Mouse (Mus musculus): Measurements from ENCODE around the gene P2rx1.

Gene P2rx1

DNA sequence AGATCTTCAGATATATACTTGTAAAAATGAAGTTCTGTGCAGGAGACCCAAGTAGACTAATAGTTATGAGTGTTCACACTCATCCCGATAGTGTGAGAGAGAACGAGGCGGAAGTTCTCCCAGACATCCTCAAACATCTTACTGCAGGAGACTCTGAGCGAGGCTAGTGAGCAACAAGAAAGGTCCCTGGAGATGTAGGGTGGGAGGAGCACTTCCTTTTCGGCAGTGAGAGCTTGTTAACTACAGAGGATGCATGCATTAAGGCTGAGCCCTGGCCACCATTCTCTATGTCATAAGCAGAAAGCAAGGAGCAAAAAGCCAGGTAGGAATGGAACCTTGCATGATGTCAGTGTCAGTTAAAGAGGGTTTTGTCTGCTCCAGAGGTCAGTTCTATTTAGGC, 11.7 kb upstream of the P2rx1 start:
- no peak for DNase-seq (ENCODE audit: inconsistent age in 2 of 2, low spot score in 1 of 2)

DNA sequence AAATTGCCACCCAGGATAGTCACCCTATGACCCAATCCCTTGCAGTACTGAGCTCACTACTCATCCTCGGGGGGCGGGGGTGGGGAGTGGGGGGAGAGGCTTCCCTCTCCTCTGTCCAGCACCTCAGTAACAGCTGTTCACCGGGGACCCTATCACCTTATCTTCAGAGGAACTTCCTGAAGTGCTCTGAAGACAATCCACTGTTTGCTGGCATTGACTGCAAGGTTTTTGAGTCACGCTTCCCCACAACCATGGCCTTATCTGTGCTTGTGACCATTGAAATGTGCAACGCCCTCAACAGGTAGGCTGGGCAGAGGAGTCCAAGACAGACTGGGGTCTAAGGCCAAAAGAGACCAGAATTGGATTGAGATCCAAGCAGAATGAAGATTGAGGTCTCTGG, 11.1 kb upstream of the P2rx1 start:
- DNase-seq (ENCODE audit: inconsistent age in 2 of 2, low spot score in 1 of 2), result no peak

DNA sequence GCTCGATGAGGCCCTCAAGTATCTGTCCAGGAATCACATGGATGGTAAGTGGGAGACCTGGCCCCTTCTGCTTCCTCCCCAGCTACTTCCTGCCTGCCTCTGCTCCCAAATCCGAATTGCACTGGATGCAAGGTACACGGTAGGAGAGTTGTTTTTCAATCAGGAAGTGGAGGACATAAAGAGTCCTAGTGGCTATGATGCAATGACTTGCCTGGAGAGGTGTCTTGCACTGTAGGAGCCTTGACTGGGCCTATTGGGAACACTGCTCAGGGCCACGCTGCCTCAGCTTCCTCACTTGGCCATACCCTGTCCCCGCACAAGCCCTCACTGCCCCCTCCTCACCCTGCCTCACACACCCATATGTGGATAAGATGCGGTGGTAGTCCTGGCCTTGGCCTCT, 9.9 kb upstream of the P2rx1 start:
- DNase-seq (ENCODE audit: inconsistent age in 2 of 2, low spot score in 1 of 2), result no peak

DNA sequence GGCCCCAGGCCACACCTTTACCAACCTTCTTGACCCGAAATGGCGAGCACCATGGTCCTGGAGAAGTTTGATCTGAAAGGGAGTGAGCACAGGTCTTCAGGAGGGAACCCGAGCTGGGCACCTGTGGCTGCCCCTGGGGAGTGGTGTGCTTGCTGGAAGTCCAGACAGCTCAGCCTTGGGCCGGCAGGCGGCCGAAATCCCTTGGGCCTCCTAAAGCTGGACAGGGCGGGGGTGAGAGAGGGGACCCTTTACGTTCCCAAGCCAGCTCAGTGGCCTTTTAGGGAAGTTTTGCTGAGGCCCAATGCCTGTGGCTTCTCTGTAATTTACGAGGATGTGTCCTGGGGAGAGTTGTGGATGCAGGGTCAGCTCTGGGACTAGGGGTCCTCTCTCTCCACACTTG, 8.2 kb upstream of the P2rx1 start:
- DNase-seq (ENCODE audit: inconsistent age in 2 of 2, low spot score in 1 of 2), result no peak

DNA sequence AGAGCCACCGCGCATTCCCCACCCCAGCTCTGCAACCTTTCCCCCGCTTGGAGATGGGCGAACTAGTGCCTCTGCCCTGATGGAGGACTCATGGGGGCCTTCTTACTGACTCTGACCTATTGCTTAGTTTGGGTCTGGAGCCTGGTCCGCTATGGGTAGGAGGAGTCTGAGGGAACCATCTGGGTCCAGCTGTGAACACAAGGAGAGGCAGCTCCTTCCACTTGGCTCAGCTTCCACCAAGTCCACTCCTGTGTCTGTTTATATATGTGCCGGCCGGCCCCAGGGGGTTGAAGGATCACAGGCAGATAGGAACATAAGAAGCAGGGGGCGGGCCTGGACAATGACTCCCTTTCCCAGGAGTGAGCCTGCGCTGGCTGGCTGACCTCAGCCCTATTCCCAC, 6.9 kb upstream of the P2rx1 start:
- DNase-seq (ENCODE audit: inconsistent age in 2 of 2, low spot score in 1 of 2), result no peak

DNA sequence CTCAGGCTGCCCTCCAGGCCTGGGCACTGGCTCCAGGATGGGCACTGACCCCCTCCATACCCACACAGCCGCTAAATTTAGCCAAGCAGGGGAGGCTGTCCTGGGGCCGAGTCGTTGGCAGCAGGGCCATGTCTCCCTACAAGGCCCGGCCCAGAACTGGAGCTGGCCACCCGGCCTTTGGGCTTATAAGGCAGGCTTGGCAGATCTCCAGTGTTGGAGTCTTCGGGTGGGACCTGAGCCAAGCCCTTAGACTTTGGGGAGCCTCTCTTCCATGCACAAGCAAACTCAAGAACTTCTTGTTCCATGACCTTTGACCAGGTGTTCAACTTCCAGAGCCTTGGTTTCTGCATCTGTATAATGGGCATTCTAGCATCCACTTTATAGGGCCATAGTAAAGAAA, 2.6 kb upstream of the P2rx1 start:
- no peak for DNase-seq (ENCODE audit: inconsistent age in 2 of 2, low spot score in 1 of 2)

DNA sequence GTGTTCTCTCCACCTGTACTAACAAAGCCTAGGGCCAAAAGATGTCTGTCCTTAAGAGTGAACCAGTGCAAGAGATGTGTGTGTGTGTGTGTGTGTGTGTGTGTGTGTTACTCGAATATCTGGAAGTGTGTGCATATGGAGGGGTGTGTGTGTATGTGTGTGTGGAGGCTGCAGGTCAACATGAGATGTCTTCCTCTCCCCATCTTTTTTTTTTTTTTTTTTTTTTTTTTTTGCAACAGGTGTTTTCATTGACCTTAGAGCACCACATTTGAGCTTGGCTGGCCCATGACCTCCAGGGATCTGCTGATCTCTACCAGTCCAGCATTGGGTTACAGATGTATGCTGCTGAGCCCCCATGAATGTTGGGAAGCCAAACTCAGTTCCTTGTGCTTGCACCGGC, 2.1 kb upstream of the P2rx1 start:
- no peak for DNase-seq (ENCODE audit: inconsistent age in 2 of 2, low spot score in 1 of 2)

DNA sequence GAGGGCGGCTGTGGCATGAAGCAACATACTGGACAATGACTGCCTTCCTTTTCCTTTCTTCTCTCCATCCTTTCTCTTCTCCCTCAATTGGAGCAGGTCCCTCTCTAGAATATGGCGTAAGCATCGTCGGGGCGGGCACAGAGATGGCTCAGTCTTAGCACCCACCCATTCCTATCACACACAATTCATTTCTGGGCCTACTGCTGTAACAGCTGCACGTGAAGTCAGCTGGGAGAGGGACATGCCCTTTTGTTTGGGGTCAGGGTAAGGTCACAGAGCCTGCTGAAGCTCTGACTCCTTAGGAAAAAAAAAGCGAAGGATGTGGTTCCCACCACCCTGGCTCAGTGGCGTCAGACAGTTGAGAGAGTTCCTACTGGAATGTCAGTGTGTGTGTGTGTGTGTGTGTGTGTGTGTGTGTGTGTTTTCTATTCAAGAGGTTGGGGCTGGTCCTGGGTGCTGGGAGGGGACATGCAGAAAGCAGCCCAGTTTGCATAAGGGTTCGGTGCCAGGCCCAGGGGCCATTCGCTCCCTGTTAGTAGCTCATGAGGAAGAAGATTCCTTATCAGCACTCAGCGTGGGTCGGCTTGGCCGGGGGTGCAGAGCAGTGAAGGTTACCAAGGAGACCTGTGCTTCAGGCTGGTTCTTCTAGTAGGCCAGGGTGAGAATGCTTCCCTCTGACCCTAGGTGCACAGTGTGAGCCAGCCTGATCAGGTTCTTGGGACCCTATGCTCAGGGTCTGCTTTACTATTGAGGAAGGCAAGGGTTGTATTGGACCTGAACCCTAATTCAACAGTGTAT, 1.2 kb upstream of the P2rx1 start:
- DNase-seq (ENCODE audit: inconsistent age in 2 of 2, low spot score in 1 of 2), result no peak

DNA sequence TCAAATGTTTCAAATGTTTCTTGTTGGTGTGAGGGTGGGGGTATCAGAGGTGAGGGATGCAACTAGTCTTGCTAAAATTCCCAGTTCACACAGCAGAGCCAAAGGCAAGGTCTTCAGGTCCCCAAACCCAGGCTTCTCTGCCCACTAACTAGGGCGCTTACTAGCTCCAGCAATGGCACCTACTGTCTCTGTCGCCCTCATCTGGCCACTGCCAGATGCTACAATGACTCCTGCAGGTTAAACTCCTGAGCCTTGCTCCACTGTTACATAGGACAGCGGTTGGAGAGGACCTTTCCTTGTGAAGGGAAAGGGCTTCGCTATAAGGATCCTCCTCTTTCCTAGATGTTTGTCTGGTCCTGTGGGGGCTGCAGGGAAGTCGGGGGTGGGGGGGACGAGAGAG, 2.1 kb downstream of the P2rx1 start:
- peak; percentile 72 to 88 for DNase-seq (ENCODE audit: inconsistent age in 2 of 2, low spot score in 1 of 2)

DNA sequence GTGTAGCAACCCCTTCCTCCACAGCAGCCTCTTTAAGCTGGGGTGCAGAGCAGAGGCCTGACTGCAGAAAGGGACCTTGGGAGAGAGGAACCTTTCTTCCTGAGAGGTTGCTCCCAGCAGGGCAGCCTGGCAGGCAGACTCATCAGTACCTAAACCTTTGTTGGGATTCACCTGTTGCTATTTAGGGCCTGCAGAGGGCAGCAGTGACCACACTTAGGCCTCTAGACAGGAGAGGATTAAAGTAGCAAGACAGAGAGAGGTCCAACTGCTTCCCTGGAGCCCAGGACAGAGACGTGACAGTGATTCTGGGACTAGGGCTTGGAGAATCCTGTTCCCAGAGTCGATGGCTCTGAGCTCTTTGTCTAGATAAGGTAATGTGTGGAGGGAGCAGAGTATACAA, 7.5 kb downstream of the P2rx1 start:
- DNase-seq (ENCODE audit: inconsistent age in 2 of 2, low spot score in 1 of 2), result peak; percentile 69 to 86

DNA sequence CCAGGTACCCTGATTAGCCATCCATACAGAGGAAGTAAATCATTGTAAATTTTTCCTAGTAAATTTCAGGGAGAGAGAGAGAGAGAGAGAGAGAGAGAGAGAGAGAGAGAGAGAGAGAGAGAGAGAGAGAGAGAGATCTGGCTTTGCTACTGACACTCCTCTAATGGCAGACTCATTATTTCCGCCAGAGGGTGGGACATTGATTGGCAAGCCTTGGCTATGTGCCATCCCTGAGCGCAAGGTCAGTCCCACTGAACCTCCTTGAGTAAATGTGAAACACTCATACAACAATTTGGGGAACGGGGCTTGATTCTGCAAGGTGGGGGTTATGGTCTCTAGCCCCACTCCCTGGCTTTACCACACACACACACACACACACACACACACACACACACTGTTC, 8.2 kb downstream of the P2rx1 start:
- peak in 1 of 2 experiments; percentile 51 for DNase-seq (ENCODE audit: inconsistent age in 2 of 2, low spot score in 1 of 2)

DNA sequence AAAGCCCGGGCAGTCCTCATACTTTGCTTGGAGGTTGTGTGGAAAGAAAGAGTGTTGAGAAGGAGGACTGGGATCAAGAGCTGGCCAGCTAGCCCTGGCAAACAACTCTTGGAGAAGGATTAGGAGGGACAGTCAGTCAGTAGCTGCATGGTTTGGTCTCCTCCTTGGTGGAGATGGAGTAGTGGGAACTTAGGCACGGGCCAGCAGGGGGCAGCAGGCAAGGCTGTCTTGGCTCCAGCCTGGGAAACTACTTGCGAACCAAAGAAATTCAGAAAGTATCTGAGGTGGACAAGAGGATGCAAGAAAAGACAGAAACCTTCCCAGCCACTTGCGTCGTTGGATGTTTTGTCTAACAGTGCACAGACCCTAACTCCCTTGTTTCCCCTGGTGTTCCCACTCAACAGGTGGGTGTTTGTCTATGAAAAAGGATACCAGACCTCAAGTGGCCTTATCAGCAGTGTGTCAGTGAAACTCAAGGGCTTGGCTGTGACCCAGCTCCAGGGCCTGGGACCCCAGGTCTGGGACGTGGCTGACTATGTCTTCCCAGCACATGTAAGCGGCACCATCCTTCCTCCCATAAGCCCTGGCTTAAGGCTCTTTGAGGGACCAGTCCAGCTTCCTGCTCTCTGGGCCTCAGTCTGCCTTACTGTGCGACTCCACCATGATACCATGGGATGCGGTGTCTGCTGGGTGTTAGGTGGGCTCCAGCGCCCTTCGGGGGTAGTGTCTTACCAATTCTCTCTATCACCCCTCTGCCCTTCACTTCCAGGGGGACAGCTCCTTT, 9.0 kb downstream of the P2rx1 start:
- peak; percentile 65 to 86 for DNase-seq (ENCODE audit: inconsistent age in 2 of 2, low spot score in 1 of 2)

DNA sequence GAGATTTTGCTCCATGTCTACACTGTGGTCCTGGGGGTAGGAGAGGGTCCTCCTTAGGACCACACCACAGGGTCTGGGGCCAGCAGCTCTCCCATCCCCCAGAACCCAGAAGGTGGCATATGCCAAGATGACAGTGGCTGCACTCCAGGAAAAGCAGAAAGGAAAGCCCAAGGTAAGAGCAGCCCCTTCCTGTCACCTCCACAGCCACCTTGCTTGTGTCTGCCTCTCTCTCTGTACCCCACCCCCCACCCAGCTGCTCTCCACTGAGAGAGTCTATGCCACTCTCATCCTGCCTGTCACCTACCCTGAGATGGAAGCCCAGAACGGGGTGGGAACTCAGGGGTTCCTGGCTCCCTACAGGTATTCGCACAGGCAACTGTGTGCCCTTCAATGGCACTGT, 9.9 kb downstream of the P2rx1 start:
- no peak for DNase-seq (ENCODE audit: inconsistent age in 2 of 2, low spot score in 1 of 2)

DNA sequence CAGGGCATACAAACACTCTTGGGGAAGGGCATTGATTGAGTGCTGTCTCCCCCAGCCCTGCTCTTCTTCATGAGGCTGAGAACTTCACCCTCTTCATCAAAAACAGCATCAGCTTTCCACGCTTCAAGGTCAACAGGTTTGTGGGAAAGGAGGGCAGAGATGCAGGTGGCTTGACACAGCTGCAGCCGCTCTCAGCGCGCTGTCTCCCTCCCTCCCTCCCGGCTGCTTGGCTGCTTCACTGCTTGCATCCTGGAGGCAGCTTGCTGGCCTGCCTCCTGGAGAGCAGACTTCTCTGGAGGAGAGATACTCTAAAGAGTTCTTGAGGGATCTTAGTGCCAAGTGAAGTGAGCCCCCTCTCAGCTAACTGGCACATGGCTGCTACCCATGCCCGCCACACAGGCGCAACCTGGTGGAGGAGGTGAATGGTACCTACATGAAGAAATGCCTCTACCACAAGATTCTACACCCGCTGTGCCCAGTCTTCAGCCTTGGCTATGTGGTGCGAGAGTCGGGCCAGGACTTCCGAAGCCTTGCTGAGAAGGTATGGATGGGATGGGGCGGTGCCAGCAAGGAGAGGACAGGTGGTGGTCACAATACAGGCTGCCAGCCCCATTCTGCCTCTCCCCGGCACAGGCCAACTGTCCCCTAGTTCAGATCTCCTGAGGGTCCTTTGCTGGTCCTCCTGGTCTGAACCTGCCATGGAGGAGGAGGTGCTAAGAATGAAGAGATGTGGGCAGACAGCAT, 10.8 kb downstream of the P2rx1 start:
- no peak for DNase-seq (ENCODE audit: inconsistent age in 2 of 2, low spot score in 1 of 2)

DNA sequence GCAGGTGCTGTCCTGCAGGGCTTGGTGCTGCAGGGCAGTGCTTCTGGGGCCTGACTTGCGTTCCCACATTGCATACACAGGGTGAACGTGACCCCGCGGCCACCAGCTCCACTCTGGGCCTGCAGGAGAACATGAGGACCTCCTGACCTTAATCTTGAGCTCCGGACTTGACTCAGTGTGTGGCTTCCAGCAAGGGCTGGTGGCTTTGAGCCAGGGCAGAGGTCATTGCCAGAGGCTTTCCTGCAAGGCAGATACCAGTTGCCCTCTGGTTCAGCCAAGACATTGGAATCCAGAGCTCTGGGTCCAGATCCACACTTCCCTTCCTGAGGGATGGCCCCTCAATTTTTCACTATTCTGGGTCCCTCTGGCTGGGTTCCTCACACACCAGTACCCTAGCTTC, 15.1 kb downstream of the P2rx1 start:
- peak; percentile 70 to 71 for DNase-seq (ENCODE audit: inconsistent age in 2 of 2, low spot score in 1 of 2)

DNA sequence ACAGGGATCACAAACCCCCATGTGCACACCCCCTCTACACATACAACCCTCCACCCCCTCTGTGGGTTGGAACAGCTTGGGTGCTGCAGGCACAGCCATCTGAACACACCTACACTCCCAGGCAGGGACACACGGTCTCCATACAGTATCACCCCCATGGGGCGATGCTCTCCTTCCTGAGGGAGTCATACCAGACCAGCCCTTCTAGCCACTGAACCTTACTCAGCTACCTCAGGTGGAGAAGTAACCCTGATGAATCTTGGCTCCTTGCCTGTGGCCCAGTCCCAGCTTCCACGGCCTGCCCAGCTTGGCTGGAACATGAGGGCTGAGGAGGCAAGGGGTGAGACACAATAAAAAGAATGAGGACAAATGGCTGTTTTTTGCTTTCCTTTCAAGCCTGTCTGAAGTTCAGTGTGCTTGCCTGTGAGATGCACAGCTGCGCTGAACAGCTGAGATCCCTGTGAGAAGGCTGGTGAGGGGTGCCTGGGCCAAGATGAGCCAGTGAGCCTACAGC, 16.0 kb downstream of the P2rx1 start:
- DNase-seq (ENCODE audit: inconsistent age in 2 of 2, low spot score in 1 of 2), result peak in 1 of 2 experiments; percentile 56

DNA sequence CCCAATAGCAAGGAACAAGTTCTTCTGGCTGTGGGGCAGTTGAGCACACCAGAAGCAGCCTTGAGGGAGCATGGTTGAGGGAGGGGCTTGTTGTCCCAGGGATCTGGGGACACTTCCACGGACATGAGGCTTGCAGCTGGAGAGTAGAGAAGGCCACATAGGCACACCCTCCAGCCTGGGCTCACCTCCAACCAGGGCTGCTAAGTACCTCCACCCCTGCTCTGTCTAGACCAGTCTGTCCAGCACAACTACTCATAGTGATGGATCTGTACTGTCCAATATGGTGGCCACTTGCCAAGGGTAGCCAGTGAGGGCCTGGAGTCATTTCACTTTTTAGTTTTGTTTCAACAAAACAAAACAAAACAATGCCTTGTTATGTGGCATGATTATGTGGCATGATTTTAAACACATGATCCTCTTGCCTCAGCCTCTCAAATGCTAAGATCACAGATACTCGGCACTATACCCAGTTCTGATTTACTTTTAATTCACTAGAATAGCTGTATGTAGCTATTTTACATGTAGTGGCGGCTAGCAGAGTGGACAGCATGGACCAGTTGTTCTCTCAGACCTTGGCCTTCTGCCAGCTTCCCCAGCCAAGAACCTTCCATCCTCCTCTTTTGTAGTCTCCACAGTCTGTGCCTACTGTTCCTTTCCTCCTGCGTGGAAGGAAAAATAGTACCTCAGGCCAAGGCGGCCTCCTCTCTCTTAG, 16.6 kb downstream of the P2rx1 start:
- peak; percentile 75 to 83 for DNase-seq (ENCODE audit: inconsistent age in 2 of 2, low spot score in 1 of 2)

DNA sequence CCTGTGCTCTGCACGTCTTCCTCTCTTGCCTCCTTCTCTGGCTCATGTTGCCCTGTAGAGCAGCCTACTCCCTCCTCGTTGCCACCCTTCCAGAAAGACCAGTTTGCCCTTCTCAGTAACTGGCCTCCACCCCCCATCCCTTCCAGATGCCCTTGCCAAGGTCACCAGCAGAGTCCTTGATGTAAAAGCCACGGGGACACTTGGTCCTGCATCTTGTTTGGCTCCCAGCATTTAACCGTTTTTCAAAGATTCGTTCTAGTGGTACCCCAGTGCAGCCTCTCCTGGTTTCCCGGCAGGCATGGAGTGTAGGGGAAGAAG, 17.2 kb downstream of the P2rx1 start:
- DNase-seq (ENCODE audit: inconsistent age in 2 of 2, low spot score in 1 of 2), result peak in 1 of 2 experiments; percentile 73

DNA sequence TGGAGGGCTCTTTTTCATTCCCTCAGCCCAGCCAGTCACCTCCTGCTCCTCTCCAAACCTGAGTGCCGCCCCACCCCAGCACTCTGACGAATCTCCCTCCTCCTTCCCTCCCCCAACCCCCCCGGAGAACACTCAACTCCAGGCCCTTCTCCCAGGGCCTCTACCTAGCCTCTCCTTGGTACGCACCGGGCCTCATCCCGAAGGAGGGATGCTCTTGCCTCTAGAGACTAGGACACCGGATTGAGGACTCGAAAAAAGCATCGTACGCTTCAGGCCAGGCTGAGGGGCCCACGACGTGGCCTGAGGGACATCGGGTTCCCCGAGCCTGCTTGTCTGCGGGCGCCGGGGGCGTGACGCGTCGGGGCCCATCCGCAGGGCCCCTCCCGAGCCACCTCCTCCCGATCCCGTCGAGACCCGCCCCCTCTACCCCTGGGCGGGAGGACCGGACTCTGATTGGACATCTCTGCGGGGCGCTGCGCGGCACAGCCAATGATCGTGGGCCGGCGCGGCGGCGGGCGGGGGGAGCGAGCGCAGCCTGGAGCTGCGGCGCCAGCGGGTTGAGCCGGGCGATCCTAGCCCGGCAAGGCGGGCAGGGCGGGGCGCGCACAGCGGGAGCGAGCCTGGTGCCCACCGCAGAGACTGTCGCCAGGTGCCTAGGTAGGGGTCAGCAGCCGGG, 19.7 kb downstream of the P2rx1 start, which contains the start of gene Camkk1:
Gene Camkk1 (plus strand): TSS at position 538 of the 676 bp plus-strand sequence.
- DNase-seq (ENCODE audit: inconsistent age in 2 of 2, low spot score in 1 of 2), result peak; percentile 97

DNA sequence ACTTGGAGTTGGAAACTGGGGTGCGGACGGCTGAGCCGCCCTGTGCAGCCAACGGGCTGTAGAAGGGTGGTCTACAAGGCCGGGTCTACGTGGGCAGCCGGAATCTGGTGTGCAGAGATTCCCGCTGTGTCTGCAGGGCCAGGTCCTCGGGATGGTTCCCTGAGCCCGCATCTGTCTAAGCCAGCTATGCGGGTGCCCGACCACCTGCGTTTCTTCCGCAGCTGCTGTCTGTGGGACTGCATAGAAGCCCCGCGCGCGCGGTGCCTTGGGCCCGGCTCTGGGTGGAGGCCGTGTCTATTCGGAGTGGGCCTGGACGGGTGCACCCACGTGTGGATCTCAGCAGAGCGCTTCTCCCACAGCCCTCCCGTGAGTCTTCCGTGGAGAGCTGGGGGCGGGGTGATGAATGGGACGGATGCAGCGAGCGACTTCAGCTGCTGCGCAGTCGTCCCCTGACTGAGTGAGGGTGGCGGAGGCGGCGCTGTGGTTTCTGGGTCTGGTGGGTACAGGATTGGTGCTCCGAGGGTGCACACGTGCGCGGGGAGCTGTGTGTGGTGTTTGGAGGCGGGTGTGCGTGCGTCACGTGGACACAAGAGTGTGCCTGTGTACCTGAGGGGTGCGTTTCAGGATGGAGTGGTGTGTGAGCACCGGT, 20.4 kb downstream of the P2rx1 start:
- DNase-seq (ENCODE audit: inconsistent age in 2 of 2, low spot score in 1 of 2), result peak; percentile 73 to 74
